Mouse (Mus musculus) testis, adult 2 months (tissue): ENCODE data around the gene Nos3. TPM values are rescaled to one million over a fixed set of nuclear protein-coding genes. Genes with fewer than 3 reads are reported as not detected.
A peak's percentile ranks its signal among the peaks of the same experiment; 100 is the strongest.

Experiments
- H3K27ac ChIP-seq: fragments of 200-500 bp; 2 replicates; pipeline ENCODE4 v1.5.1; 2012; ENCODE audit warnings: low read depth, low read length; ENCODE audit not compliant: control insufficient read depth, insufficient read depth
- H3K27me3 ChIP-seq: fragments of 200-500 bp; 2 replicates; pipeline ENCODE4 v1.6.1; 2012; ENCODE audit warnings: mild to moderate bottlenecking, low read length, moderate library complexity; ENCODE audit not compliant: control insufficient read depth, insufficient read depth
- H3K36me3 ChIP-seq: fragments of 200-500 bp; 2 replicates; pipeline ENCODE4 v1.6.1; 2012; ENCODE audit warnings: mild to moderate bottlenecking, low read length; ENCODE audit not compliant: control insufficient read depth, insufficient read depth
- H3K4me1 ChIP-seq: fragments of 200-500 bp; 2 replicates; pipeline ENCODE4 v1.6.1; 2012; ENCODE audit warnings: low read length; ENCODE audit not compliant: control insufficient read depth, insufficient read depth
- H3K4me3 ChIP-seq: fragments of 200-500 bp; 2 replicates; pipeline ENCODE4 v1.5.1; 2012; ENCODE audit warnings: low read depth, mild to moderate bottlenecking, low read length, moderate library complexity, mixed read lengths; ENCODE audit not compliant: control insufficient read depth
- CTCF ChIP-seq: fragments of 200-500 bp; IDR thresholded peaks from 2 replicates; pipeline ENCODE4 v1.5.1; 2012; ENCODE audit warnings: low read depth, mild to moderate bottlenecking, inconsistent platforms, low read length, moderate library complexity; ENCODE audit not compliant: control insufficient read depth, insufficient read depth, insufficient replicate concordance
- POLR2A ChIP-seq: fragments of 200-500 bp; IDR thresholded peaks from 2 replicates; pipeline ENCODE4 v1.6.1; 2012; ENCODE audit warnings: low read depth, mild to moderate bottlenecking, inconsistent platforms, low read length, moderate library complexity; ENCODE audit not compliant: control insufficient read depth
- polyA plus RNA-seq: library from polyadenylated mRNA; depleted of rRNA; stranded (reverse); fragments of >200 nt; gene quantifications from 2 replicates; pipeline ENCODE4 v1.2.3, GENCODE M21; 2012

Gene Nos3
- polyA plus RNA-seq, 1 experiment = 2.2 TPM

DNA sequence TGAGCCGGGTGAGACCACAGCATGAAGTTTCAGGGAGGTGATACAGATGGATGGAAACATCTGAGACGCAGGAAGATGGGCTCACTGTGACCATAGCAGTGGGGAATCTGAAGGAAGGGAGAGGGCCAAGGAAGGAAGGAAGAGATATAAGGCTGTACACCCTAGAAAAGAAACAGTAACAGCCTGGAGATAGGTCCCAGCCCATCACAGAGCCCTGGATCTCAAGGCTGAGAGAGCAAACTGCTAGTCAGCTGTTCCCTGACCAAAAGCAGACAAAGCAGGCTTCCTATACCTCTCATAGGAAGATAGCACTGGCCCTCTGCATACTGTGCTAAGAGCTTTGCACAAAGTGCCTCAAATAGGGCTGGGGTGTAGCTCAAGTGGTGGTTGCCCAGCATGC lies 14.1 kb downstream of the Nos3 start:
- no peaks in the 10 kb centered on the region for H3K27me3 ChIP-seq
- no peak overlapping the region for H3K4me3 ChIP-seq
- peaks cover 11% of the 10 kb centered on the region for H3K4me1 ChIP-seq
- H3K27ac ChIP-seq = no peak overlapping the region
- no peaks in the 10 kb centered on the region for H3K36me3 ChIP-seq
- TF ChIP-seq CTCF (no peak), POLR2A (no peak)

DNA sequence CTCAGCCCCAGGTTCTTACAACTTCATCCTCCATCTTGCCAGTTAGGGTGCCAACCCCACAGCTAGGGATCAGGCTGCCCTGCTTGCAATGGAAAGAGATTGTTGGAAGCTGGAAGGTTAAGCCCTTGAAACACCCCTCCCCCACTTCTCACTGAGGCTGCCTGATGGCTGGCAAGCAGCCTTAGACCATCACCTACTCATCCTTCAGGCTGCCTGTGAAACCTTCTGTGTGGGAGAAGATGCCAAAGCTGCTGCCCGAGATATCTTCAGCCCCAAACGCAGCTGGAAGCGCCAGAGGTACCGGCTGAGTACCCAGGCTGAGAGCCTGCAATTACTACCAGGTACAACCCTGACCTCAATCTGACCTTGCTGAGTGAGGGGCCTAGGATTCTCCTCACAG lies 14.9 kb downstream of the Nos3 start:
- H3K27ac ChIP-seq = no peak overlapping the region
- peaks cover 11% of the 10 kb centered on the region for H3K4me1 ChIP-seq

GRCm38 (mm10) chr5:24380499-24380898 lies 15.9 kb downstream of the Nos3 start:
- Histone ChIP-seq H3K36me3 (no peaks in the 10 kb centered on the region), H3K4me3 (peak overlapping the region; percentile 44), H3K4me1 (peaks cover 11% of the 10 kb centered on the region), H3K27me3 (no peaks in the 10 kb centered on the region), H3K27ac (no peak overlapping the region)
- TF ChIP-seq POLR2A (no peak), CTCF (no peak)

More for the DNA sequence above, 14.9 kb downstream of the Nos3 start:
- TF ChIP-seq POLR2A (no peak), CTCF (no peak)
- H3K36me3 ChIP-seq = no peaks in the 10 kb centered on the region
- no peaks in the 10 kb centered on the region for H3K27me3 ChIP-seq
- no peak overlapping the region for H3K4me3 ChIP-seq

GRCm38 (mm10) chr5:24381486-24381885 lies 16.9 kb downstream of the Nos3 start:
- Histone ChIP-seq H3K27ac (no peak overlapping the region), H3K27me3 (no peaks in the 10 kb centered on the region), H3K4me1 (peaks cover 11% of the 10 kb centered on the region), H3K36me3 (no peaks in the 10 kb centered on the region), H3K4me3 (peak overlapping the region; percentile 44)
- TF ChIP-seq POLR2A (no peak), CTCF (no peak)

GRCm38 (mm10) chr5:24381988-24382387 lies 17.4 kb downstream of the Nos3 start:
- H3K4me3 ChIP-seq = peak overlapping the region; percentile 81
- no peaks in the 10 kb centered on the region for H3K27me3 ChIP-seq
- H3K36me3 ChIP-seq = no peaks in the 10 kb centered on the region
- no peak overlapping the region for H3K27ac ChIP-seq
- H3K4me1 ChIP-seq = peaks cover 13% of the 10 kb centered on the region
- TF ChIP-seq CTCF (no peak), POLR2A (no peak)

- H3K4me3 ChIP-seq = peak overlapping the region; percentile 81
- H3K27me3 ChIP-seq = no peaks in the 10 kb centered on the region
- H3K36me3 ChIP-seq = no peaks in the 10 kb centered on the region
- H3K27ac ChIP-seq = peak overlapping the region; percentile 3; the same call in 1 of the 2 replicates
- H3K4me1 ChIP-seq = peaks cover 25% of the 10 kb centered on the region
- TF ChIP-seq POLR2A (peak; percentile 77; the same call in 1 of the 2 replicates), CTCF (peak; percentile 52; the same call in 1 of the 2 replicates)
Measured at GRCm38 (mm10) chr5:24383026-24383859, 18.6 kb downstream of the Nos3 start.

- H3K27ac ChIP-seq = no peak overlapping the region
- TF ChIP-seq POLR2A (no peak), CTCF (no peak)
- no peak overlapping the region for H3K4me3 ChIP-seq
- peaks cover 30% of the 10 kb centered on the region for H3K4me1 ChIP-seq
- H3K36me3 ChIP-seq = no peaks in the 10 kb centered on the region
- H3K27me3 ChIP-seq = no peaks in the 10 kb centered on the region
Measured at GRCm38 (mm10) chr5:24384407-24384806, 19.8 kb downstream of the Nos3 start.

GRCm38 (mm10) chr5:24385374-24385773 lies 20.8 kb downstream of the Nos3 start:
- no peak overlapping the region for H3K4me3 ChIP-seq
- H3K27me3 ChIP-seq = no peaks in the 10 kb centered on the region
- H3K4me1 ChIP-seq = peaks cover 25% of the 10 kb centered on the region
- H3K36me3 ChIP-seq = no peaks in the 10 kb centered on the region
- TF ChIP-seq CTCF = no peak
- no peak for TF ChIP-seq POLR2A
- H3K27ac ChIP-seq = no peak overlapping the region
